Mouse (Mus musculus) forebrain, embryonic 10.5 days (tissue): Measurements from ENCODE around the gene Ctsz. TPM values are rescaled to one million over a fixed set of nuclear protein-coding genes. Genes with fewer than 3 reads are reported as not detected.

Source experiments
- DNase-seq: peaks from one replicate; pipeline ENCODE4 v3.0.0-alpha.2; 2017; ENCODE audit warnings: low spot score; ENCODE audit errors: extremely low spot score
- H3K27ac ChIP-seq: fragments of 300-500 bp; sonication (generic); 2 replicates; pipeline ENCODE4 v1.5.1; 2016; ENCODE audit warnings: mild to moderate bottlenecking
- H3K27me3 ChIP-seq: fragments of 300-500 bp; sonication (generic); 2 replicates; pipeline ENCODE4 v1.6.1; 2016; ENCODE audit warnings: mild to moderate bottlenecking; ENCODE audit not compliant: poor library complexity, severe bottlenecking
- H3K36me3 ChIP-seq: fragments of 300-500 bp; sonication (generic); replicated peaks from 2 replicates; pipeline ENCODE4 v1.6.1; 2016; ENCODE audit warnings: mild to moderate bottlenecking, moderate library complexity
- H3K4me1 ChIP-seq: fragments of 300-500 bp; sonication (generic); 2 replicates; pipeline ENCODE4 v1.6.1; 2016
- H3K4me3 ChIP-seq: fragments of 300-500 bp; sonication (generic); 2 replicates; pipeline ENCODE4 v1.5.1; 2016; ENCODE audit warnings: mild to moderate bottlenecking, moderate library complexity
- H3K9me3 ChIP-seq: fragments of 300-500 bp; sonication (generic); 2 replicates; pipeline ENCODE4 v1.6.1; 2016; ENCODE audit warnings: mild to moderate bottlenecking, moderate library complexity
- WGBS: fragments of 180-500 bp; shearing (Covaris S2); methylation state at CpG from one replicate; pipeline ENCODE4 v1.1.7; 2016; 5-methylcytosine and 5-hydroxymethylcytosine counted together
- polyA plus RNA-seq: library from polyadenylated mRNA; unstranded; fragments of >200 nt; fragmentation: Nextera tagmentation; extraction: Ambion mirVana; gene quantifications from 2 replicates; pipeline ENCODE4 v1.2.1, GENCODE M21; 2016

Ctsz gene
- polyA plus RNA-seq, 1 experiment from 2014 or later: 106 TPM

- WGBS: 63% methylated on average over 11 of the region's 11 CpGs
Measured at GRCm38 (mm10) chr2:174438181-174438580, 658 bp downstream of the Ctsz start.

GRCm38 (mm10) chr2:174437697-174437982 lies 1.2 kb downstream of the Ctsz start:
- DNase-seq: no peak
- WGBS: 93% methylated on average over 4 of the region's 4 CpGs
- H3K4me1 ChIP-seq: peaks cover 30% of the 10 kb centered on the region
- H3K4me3 ChIP-seq: peak overlapping the region; percentile 66
- peak overlapping the region; percentile 89; the same call in 1 of the 2 replicates for H3K27ac ChIP-seq
- H3K36me3 ChIP-seq: peaks cover 36% of the 10 kb centered on the region
- H3K27me3 ChIP-seq: no peaks in the 10 kb centered on the region
- no peaks in the 10 kb centered on the region for H3K9me3 ChIP-seq

More at GRCm38 (mm10) chr2:174438181-174438580, 658 bp downstream of the Ctsz start:
- Histone ChIP-seq H3K27ac (peak overlapping the region; percentile 89), H3K4me1 (peaks cover 31% of the 10 kb centered on the region), H3K4me3 (peak overlapping the region; percentile 66), H3K27me3 (no peaks in the 10 kb centered on the region), H3K9me3 (no peaks in the 10 kb centered on the region), H3K36me3 (peaks cover 32% of the 10 kb centered on the region)
- DNase-seq: no peak

- DNase-seq: no peak
- Histone ChIP-seq H3K27me3 (no peaks in the 10 kb centered on the region), H3K4me1 (peaks cover 33% of the 10 kb centered on the region), H3K27ac (no peak overlapping the region), H3K9me3 (no peaks in the 10 kb centered on the region), H3K4me3 (no peak overlapping the region), H3K36me3 (peaks cover 40% of the 10 kb centered on the region)
- 92% methylated on average over 7 of the region's 7 CpGs for WGBS
Measured at GRCm38 (mm10) chr2:174436916-174437696, 1.7 kb downstream of the Ctsz start.

- Histone ChIP-seq H3K4me1 (peaks cover 33% of the 10 kb centered on the region), H3K27ac (no peak overlapping the region), H3K36me3 (peaks cover 48% of the 10 kb centered on the region), H3K9me3 (no peaks in the 10 kb centered on the region), H3K4me3 (no peak overlapping the region), H3K27me3 (no peaks in the 10 kb centered on the region)
- DNase-seq: no peak
- 92% methylated on average over 26 of the region's 26 CpGs for WGBS
Measured at GRCm38 (mm10) chr2:174436076-174436701, 2.6 kb downstream of the Ctsz start.

GRCm38 (mm10) chr2:174434943-174435342 lies 3.9 kb downstream of the Ctsz start:
- H3K27ac ChIP-seq: no peak overlapping the region

GRCm38 (mm10) chr2:174428996-174429591 lies 9.7 kb downstream of the Ctsz start:
- no peak for DNase-seq
- peaks cover 95% of the 10 kb centered on the region for H3K36me3 ChIP-seq

More at GRCm38 (mm10) chr2:174434943-174435342, 3.9 kb downstream of the Ctsz start:
- peaks cover 33% of the 10 kb centered on the region for H3K4me1 ChIP-seq
- 98% methylated on average over 9 of the region's 9 CpGs for WGBS
- no peak overlapping the region for H3K4me3 ChIP-seq
- peaks cover 61% of the 10 kb centered on the region for H3K36me3 ChIP-seq
- no peak for DNase-seq
- no peaks in the 10 kb centered on the region for H3K27me3 ChIP-seq
- no peaks in the 10 kb centered on the region for H3K9me3 ChIP-seq

GRCm38 (mm10) chr2:174428076-174428835 lies 10.6 kb downstream of the Ctsz start:
- Histone ChIP-seq H3K27me3 (no peaks in the 10 kb centered on the region), H3K27ac (no peak overlapping the region), H3K9me3 (no peaks in the 10 kb centered on the region), H3K36me3 (peaks cover 95% of the 10 kb centered on the region), H3K4me1 (peaks cover 27% of the 10 kb centered on the region), H3K4me3 (no peak overlapping the region)
- WGBS: 83% methylated on average over 18 of the region's 18 CpGs
- no peak for DNase-seq

More at GRCm38 (mm10) chr2:174428996-174429591, 9.7 kb downstream of the Ctsz start:
- Histone ChIP-seq H3K4me3 (no peak overlapping the region), H3K27ac (no peak overlapping the region), H3K27me3 (no peaks in the 10 kb centered on the region), H3K9me3 (no peaks in the 10 kb centered on the region), H3K4me1 (peaks cover 27% of the 10 kb centered on the region)
- 75% methylated on average over 10 of the region's 10 CpGs for WGBS

GRCm38 (mm10) chr2:174426856-174427255 lies 12.0 kb downstream of the Ctsz start:
- Histone ChIP-seq H3K27ac (no peak overlapping the region), H3K9me3 (no peaks in the 10 kb centered on the region), H3K4me1 (peaks cover 22% of the 10 kb centered on the region), H3K27me3 (no peaks in the 10 kb centered on the region), H3K36me3 (peaks cover 98% of the 10 kb centered on the region), H3K4me3 (no peak overlapping the region)
- 93% methylated on average over 12 of the region's 12 CpGs for WGBS
- DNase-seq: no peak

- Histone ChIP-seq H3K27ac (no peak overlapping the region), H3K9me3 (no peaks in the 10 kb centered on the region), H3K4me3 (no peak overlapping the region), H3K27me3 (no peaks in the 10 kb centered on the region), H3K36me3 (peaks cover 100% of the 10 kb centered on the region), H3K4me1 (peaks cover 20% of the 10 kb centered on the region)
- WGBS: 92% methylated on average over 11 of the region's 11 CpGs
- DNase-seq: no peak
Measured at GRCm38 (mm10) chr2:174424301-174425085, 14.3 kb downstream of the Ctsz start.

- Histone ChIP-seq H3K27ac (no peak overlapping the region), H3K4me3 (no peak overlapping the region), H3K9me3 (no peaks in the 10 kb centered on the region), H3K4me1 (peaks cover 19% of the 10 kb centered on the region), H3K36me3 (peaks cover 85% of the 10 kb centered on the region), H3K27me3 (no peaks in the 10 kb centered on the region)
- 94% methylated on average over 6 of the region's 6 CpGs for WGBS
- DNase-seq: no peak
Measured at GRCm38 (mm10) chr2:174421107-174421506, 17.7 kb downstream of the Ctsz start.

GRCm38 (mm10) chr2:174415731-174416310 lies 23.0 kb downstream of the Ctsz start, which contains the start of gene Nelfcd:
Nelfcd (plus strand) TSS chr2:174415804.
- Histone ChIP-seq H3K9me3 (no peaks in the 10 kb centered on the region), H3K4me1 (peaks cover 19% of the 10 kb centered on the region), H3K36me3 (peaks cover 32% of the 10 kb centered on the region), H3K27me3 (no peaks in the 10 kb centered on the region), H3K4me3 (peak within 1 kb of the TSS; percentile 75), H3K27ac (peak within 1 kb of the TSS; percentile 94)
- WGBS: under 1% methylated on average over 40 of the region's 40 CpGs
- DNase-seq: peak; percentile 95
